Mouse (Mus musculus): ENCODE results near the gene Ugt1a1. TPM values are rescaled to one million over a fixed set of nuclear protein-coding genes. Genes with fewer than 3 reads are reported as not detected.

Gene Ugt1a1
- total RNA-seq, 2 experiments from 2014 or later = not detected

DNA sequence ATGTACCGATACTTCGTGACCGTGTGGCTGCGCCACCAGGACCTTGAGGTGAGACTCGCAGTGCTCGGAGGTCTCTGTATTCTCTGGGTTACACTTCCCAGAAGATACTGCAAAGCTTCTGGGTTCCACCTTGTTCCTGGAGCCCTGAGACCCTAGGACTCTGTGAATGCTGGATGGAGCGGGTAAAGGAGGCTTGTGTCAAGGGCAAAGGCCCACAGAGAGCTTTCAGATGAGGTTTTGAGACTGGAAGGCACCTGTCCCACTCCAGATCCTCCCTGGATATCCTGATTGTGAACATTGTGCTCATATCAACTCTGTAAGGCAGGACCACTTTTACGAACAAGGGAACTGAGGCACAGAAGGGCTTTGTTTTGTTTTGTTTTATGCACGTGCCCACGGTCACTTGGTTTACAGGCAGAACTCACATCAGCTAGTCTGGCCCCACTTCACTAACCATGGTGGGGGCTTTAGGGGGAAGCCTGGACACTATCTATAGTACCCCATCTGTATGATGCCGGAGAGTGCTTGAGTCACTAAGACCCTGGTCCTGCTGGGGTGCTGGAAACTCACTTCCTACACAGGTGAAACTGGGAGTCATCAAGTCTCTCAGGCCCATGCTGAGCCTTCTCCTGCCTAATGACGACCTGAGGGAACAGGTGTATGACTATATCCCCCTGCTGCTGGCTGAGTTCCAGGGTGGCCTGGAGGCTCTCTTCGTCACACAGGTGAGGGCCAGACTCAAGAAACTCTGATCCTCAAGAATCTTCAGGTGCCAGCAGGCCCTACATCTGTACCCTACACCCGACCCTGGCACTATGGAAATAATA is 21.9 kb downstream of the Ugt1a1 start:
- DNase-seq (ENCODE audit: extremely low spot score in 1 of 2, low spot score in 1 of 2) = no peak

DNA sequence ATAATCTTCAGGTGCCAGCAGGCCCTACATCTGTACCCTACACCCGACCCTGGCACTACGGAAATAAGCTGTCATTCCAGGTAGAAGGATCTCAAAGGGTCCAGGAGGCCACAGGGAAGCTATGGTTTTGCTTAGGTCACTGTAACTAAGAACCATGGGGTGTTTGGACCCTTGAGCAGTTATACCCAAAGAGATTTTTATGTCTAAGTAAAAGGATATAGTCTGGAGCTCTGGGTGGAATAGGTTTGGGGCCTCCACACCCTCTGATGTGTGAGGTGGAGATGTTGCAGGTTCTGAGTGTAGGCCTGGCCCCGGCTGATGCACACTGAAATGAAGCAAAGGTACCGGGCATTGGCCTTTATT is 22.5 kb downstream of the Ugt1a1 start:
- no peak for DNase-seq (ENCODE audit: extremely low spot score in 1 of 2, low spot score in 1 of 2)

DNA sequence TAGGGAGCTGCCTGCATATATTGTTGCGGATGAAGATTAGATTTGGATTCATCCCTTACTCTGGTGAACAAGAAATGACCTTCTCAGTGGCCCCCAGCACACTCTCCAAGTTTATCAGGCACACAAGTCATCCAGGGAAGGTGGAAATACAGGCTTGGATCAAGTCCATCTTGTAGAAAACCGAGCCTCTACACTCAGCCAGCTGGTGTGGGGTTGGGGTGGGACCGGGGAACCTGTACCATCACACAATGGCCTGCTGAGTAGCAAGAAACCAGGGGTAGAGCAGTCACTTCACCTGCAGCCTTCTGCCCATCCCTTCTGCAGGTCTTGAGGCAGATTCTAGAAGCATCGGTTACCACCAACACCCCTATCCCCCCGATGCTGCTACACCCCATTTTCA is 22.9 kb downstream of the Ugt1a1 start:
- DNase-seq (ENCODE audit: extremely low spot score in 1 of 2, low spot score in 1 of 2) = no peak

DNA sequence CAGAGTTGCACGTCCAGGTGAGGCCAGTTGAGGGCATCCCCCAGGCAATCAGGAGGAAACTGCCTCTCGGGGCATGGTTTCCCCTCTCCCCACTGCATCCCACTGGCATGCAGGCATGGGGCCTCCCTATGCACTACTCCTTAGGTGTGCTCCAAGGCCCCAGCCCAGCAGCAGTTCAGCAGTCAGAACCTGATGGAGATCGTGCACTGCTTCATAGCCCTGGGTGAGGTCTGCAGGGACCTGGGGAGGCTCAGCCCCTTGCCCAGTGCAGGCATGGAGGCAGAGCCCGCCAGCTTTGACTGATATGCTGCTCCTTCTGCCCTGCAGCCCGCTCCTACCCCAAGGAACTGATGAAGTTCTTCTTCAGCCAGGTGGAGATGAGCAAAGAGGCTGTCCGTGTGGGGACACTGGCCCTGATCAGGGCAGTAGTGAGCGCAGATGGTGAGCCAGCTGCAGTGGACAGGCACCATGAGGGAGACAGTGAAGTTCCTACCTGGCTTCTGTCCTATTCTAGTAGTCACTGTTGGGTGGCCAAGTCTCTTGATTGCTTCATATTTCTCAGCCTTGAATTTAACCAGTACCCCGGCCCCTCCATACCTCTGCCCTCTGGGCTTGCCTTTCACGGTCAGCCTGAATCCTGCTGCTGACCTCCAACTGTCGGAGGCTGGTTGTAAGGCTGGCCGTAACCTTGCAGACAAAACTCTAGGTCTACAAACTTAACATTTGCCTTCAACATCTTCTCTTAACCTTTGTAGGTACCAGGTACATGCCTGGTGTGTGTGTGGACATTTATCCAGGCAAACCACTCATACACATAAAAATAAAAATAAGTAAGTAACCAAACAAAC is 23.5 kb downstream of the Ugt1a1 start:
- no peak for DNase-seq (ENCODE audit: extremely low spot score in 1 of 2, low spot score in 1 of 2)

DNA sequence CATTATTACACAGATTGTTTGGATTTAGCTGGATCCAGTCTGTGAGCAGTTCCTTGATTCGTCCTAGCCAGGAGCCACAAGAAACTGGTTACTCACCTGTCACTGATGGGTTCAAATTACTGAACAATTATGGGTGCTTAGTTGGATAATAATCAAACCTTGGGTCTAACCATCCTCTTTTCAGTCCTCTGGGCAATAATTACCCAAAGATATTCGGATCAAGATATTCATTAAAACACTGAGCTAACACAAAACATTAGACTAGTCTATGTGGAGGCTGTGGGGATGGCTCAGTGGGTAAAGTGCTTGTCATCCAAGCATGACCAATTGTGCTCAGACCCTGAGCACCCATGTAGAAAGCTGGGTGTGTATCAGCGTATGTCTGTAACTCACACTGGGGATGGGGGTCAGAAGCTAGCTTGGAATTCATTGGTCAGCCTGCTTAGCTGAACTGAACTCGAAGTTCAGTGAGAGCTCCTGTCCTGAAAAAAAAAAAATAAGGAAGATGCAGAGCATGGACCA is 24.2 kb downstream of the Ugt1a1 start:
- DNase-seq (ENCODE audit: extremely low spot score in 1 of 2, low spot score in 1 of 2) = no peak

DNA sequence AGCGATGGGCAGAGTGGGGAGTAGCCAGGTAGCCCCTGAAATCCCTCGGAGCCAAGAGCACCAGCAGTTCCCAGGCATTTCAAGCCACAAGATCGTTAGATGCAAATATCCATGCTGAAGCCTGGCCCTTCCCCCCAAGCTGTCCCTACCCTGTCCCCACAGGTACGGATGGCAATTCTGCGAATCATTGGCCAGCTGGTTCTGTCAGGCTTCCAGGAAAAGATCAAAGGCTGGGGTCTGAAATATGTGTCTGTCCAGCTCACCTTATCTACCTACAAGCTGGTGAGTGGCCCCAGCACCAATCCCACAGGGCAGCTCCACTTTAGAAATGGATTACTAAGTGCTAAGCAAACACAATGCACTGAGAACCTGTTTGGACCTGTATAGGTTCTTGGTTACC is 25.6 kb downstream of the Ugt1a1 start:
- no peak for DNase-seq (ENCODE audit: extremely low spot score in 1 of 2, low spot score in 1 of 2)

DNA sequence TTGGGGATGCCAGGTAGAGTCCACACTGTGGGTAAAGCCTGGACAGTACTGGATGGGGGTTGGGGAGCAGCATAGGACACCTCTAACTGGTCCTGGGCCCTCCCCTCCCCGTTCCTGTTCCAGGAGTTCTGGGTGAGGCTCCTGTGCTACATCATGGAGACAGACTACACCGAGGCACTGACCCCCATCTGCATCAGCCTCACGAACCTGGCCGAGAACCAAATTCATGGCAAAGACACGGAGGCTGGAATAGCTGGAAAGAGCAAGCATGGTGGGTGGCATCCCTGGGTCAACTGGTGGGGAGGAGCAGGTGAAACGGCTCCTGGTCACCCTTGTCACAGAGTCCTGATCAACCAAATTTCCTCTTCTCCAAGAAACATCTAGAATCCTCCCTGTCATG is 27.0 kb downstream of the Ugt1a1 start:
- no peak for DNase-seq (ENCODE audit: extremely low spot score in 1 of 2, low spot score in 1 of 2)

DNA sequence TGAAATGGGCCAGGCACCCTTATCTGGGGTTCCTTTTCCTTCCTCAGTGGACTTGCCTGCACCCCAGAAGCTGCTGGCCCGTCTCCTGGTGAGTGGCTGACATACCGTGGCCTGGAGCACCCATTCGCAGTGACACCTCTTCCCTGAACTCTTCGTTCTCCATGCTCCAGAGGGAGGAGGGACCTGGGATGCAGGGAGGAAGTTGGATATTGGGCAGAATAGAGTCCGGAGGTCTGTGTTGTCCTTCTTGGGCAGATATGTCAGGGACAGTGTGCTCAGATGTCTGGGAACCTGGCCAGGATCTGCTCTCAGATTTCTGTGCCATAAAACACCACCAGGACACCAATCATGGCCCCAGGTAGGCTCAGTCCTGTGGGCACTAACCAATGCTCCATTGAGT is 28.3 kb downstream of the Ugt1a1 start:
- no peak for DNase-seq (ENCODE audit: extremely low spot score in 1 of 2, low spot score in 1 of 2)

DNA sequence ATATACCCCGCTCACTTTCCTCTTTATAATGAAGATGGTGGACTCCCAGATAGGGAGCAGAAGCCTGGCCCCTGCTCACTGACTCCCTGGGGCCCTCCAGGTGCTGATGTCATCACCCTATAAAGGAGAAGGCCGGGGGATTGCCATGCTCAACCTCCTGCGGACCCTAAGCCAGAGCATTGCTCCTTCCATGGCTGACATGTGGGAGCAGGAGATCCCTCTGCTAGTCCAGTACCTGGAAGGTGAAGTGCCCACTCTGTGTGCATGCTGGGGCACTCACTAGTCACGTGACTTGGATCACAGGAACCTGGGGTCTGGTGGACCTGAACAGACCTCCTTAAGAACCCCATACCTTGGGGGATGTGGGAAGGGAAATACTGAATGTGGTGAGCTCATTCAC is 28.8 kb downstream of the Ugt1a1 start:
- DNase-seq (ENCODE audit: extremely low spot score in 1 of 2, low spot score in 1 of 2) = no peak

DNA sequence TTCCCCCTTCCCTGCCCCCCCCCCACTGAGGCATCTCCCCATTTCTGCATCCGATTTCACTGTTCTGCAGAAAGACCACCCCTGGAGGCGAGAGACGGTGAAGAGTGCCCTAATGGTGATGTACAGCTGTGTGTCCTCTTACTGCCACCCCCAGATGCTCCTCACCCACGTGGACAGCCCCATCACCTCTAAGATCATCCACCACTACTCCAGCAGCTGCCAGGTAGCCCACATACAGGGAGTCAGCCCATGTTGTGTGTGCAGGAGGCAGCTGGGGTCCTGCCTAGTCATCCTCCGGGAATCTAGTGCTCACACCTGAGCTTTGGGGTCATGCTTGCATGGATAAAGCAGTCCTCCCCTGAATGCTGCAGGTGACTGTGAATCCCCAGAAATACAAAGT is 32.1 kb downstream of the Ugt1a1 start:
- no peak for DNase-seq (ENCODE audit: extremely low spot score in 1 of 2, low spot score in 1 of 2)

DNA sequence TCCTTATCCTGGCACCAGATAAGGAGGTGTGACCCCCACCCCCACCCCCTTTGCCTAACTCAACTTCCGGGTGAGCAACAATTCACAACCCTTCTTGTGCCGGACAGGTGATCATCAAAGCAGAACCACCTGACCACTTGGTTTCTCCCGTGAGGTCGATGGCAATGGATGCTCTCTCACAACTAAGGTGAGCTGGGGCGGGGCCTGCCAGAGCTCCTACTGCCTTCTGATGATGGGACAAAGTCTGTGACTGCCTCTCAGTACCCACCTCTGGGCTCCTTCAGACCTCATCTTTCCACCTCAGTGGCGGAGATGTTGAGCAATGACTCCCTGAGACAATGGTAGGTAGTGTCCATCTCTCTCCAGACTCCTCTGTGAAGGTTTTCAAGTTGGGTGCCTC is 34.1 kb downstream of the Ugt1a1 start:
- DNase-seq (ENCODE audit: extremely low spot score in 1 of 2, low spot score in 1 of 2) = no peak

DNA sequence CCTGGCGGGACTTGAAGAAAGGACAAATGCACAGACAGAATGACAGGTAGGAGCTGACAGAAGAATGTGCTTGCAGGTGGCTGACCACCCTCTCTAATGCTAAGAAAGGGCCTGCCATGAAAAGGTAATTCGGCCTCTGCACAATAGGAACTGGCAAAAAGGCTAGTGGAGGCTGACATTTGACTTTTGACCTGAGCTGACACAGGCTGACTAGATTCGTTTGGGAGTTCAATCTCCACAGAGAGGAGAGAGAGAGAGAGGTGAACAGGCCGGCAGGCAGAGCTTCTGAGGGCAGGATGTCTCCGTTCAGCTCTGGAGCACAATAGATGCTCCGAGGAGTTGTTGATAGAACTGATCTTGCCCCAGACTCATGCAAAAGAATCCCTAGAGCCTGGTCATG is 34.6 kb downstream of the Ugt1a1 start:
- no peak for DNase-seq (ENCODE audit: extremely low spot score in 1 of 2, low spot score in 1 of 2)

DNA sequence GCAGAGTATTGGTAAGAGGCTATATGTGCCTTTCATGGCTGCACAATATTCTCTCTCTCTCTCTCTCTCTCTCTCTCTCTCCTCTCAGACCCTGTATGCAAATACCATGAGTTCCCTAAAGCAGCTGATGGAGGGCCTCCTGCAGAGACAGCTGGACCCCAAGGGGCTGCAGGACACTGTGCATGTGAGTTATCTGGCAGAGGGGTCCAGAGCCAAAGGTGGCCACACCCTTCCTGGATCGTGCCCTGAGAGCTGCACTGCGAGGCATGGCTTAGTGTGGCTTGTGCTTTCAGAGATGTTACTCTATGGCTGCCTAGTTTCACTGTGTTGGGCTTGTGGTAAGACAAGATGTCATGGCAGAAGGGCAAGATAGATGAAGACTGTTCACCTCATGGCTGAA is 35.9 kb downstream of the Ugt1a1 start:
- DNase-seq (ENCODE audit: extremely low spot score in 1 of 2, low spot score in 1 of 2) = no peak

DNA sequence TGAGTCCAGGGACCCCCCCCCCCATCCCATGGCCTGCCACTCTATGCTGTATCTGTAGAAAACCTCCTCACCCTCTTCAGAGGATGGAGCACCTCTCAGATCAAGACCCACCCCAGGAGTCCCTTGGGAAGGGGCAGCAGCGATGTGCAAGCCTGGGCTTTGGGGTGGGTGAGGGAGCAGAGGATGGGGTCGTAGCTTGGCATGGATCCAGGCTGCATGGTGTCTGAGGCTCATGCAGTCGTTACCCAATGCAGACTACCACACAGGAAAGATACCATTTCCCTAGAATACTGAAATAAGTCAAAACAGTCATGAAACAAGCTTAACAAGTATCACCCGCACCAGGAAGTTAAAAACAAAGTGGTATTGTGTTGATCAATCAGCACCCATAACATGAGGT is 36.9 kb downstream of the Ugt1a1 start:
- no peak for DNase-seq (ENCODE audit: extremely low spot score in 1 of 2, low spot score in 1 of 2)

DNA sequence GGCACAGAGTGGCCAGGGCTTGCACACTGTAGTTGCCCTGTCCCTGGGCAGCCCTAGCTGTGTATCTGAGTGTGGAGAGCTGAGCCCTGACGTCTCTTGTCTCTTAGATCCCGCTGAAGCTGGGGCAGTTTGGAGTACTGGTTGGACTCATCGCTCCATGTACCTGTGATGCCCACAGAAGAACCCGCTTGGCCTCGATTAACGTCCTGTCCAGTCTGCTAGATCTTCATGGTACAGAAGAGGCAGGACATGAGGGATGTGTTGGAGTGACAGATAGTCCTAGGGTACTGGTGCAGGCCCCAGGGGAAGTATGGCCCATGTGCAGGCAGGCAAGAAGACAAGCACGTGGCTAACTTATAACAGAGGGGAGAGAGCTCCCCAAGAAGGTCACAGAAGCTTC is 37.8 kb downstream of the Ugt1a1 start:
- no peak for DNase-seq (ENCODE audit: extremely low spot score in 1 of 2, low spot score in 1 of 2)

DNA sequence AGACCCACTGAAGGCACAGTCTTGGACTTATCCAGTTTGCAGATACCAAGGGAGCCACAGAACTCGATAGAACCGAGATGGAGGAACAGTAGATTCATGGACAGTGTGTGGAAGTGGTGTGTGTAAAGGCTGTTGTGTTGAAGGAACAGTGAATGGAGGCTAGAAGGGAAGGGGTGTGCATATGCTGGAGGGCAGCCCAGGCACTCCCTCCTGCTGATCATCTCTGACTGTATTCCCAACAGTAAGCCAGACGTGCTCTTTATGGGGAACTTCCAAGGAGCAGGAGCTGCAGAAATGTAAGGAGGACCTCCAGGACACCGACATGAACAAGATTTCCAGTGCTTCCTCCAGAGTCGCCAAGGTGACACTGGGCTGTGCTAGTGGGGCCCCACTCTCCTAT is 38.3 kb downstream of the Ugt1a1 start:
- no peak for DNase-seq (ENCODE audit: extremely low spot score in 1 of 2, low spot score in 1 of 2)

DNA sequence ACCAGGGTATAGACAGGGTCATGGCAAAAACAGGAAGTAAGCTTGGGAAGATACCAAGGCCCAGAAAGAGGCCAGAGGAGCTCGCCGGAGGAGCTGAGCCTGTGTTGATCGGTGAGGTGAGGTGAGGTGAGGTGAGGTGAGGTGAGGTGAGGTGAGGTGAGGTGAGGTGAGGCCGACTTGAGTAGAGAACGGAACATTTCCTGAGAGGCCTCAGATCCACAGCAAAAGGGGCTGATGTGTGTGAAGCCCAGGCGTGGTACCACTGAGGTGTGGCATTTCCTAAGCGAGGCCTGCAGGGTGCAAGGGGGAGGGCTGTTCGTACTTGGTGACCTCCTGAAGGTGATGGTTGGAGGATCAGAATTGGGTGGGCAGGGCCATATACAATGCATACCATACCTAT is 41.3 kb downstream of the Ugt1a1 start:
- no peak for DNase-seq (ENCODE audit: extremely low spot score in 1 of 2, low spot score in 1 of 2)

DNA sequence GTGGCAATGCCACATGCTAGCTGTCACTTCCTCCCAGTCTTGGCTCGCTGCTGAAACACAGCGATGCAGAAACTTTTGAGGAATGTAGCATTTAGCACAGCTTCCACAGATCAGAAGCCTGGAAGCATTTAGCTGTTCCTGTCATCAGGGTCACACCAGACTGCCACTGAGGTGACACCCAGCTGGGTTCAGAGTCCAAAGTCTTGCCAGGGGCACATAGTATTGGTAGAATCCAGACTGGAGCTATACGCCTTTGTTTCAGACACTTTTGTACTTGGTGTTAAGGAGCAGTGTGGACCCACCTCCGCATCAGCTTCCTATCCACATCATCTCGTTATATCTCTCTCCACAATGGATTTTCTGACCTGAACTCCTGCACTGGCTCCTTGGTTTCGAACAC is 41.8 kb downstream of the Ugt1a1 start:
- no peak for DNase-seq (ENCODE audit: extremely low spot score in 1 of 2, low spot score in 1 of 2)

DNA sequence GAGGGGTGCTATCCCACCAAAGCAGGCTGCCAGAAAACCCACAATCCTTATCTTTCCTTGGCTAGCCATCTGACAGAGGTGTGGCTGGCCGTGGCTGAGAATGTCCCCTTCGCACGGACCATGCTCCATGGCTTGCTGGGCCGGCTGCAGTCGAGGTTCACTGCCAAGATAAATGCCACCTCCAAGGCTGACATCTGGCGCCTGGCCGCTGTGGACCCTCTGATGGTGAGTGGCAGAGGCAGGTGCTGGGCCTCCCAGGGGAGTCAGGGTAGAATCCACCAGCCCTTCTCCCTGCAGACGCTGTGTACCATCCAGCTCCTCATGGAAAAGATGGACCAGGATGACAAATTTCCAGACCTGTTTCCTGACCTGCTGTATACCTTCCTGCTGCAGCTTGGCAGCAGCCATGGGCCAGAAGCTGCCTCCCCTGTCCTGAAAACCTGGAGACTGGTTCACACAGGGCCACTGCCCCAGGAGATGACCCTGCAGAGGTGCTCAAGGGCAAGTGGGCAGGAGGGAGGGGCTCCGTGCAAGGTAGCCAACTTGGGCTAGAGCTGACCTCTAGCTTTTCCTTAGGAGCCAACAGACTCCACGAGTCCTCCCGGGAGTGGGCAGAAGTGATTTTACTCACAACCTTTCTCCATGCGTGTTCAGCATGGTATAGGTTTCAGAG is 43.2 kb downstream of the Ugt1a1 start:
- DNase-seq (ENCODE audit: extremely low spot score in 1 of 2, low spot score in 1 of 2) = no peak

DNA sequence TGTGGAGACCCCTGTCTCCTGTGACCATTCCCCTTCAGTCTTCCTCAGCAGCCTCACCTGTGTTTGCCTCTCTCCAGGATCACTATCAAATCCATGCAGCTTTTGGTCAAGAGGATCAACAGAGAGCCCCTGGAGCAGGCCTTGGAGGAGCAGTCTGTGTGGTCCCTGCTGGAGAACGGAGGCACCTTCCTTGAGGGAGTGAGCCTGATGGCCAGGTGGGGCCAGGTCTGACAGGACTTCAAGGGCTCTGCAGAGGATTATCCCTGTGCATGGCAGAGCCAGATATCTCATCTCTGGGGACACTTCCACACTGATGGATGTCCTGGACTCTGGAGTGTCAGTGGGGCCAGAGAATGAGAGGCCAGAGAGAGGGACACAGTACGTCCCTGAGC is 43.7 kb downstream of the Ugt1a1 start:
- no peak for DNase-seq (ENCODE audit: extremely low spot score in 1 of 2, low spot score in 1 of 2)
